In genomic region chr16:33200589-33200988, GRCm38 (mm10) we compare ENCODE assay signal across 22 mouse cellular contexts. TPM values are rescaled to one million over a fixed set of nuclear protein-coding genes. Genes with fewer than 3 reads are reported as not detected.
DNase-seq lines count a peak whose midpoint lies in the region; ATAC-seq lines count a peak whose summit lies in the region.
"Had no signal": no experiment of that assay in that cellular context is flagged by ENCODE, and none has a peak within 500 bp of the region (broad histone marks: within the 10 kb centered on the region; RNA-seq: fewer than 3 reads in every experiment).

No protein-coding gene starts in this region.

- WGBS in forebrain, embryonic 10.5 days: 92% methylated on average over 8 of the region's 8 CpGs

- no peaks in the 10 kb centered on the region for H3K27me3 ChIP-seq in forebrain, embryonic 10.5 days (ENCODE audit: poor library complexity, severe bottlenecking)
- H3K27me3 ChIP-seq: embryonic facial prominence, embryonic 12.5 days; forebrain, embryonic 12.5 days had no signal

- no peak overlapping the region for H3K27ac ChIP-seq in forebrain, embryonic 10.5 days
- H3K27ac ChIP-seq: embryonic facial prominence, embryonic 10.5 days; embryonic facial prominence, embryonic 12.5 days; forebrain, embryonic 12.5 days had no signal

- H3K4me1 ChIP-seq in forebrain, embryonic 10.5 days: no peaks in the 10 kb centered on the region
- H3K4me1 ChIP-seq: embryonic facial prominence, embryonic 10.5 days; forebrain, embryonic 12.5 days had no signal

- peak; percentile 30 for DNase-seq in CD4-positive, CD25-positive, alpha-beta regulatory T cell, adult 2 months (ENCODE audit: low read depth, low spot score)
- peak; percentile 50 for DNase-seq in MEL-GATA-1-ER (ENCODE audit: extremely low read depth, low read depth)
- peak; percentile 26 for DNase-seq in induced T-regulatory cell, adult 2 months (ENCODE audit: low read depth)
- no peak for DNase-seq in lung, postnatal 25 days (ENCODE audit: low spot score)
- DNase-seq in forebrain, embryonic 10.5 days (ENCODE audit: extremely low spot score, low spot score): no peak
- no peak for DNase-seq in ovary, postnatal 14 days (ENCODE audit: low spot score)
- no peak for DNase-seq in right cerebral cortex, adult 18-20 months
- DNase-seq: adrenal gland, adult 2 months; adrenal gland, postnatal 10 days; adrenal gland, postnatal 25 days; cerebellum, adult 11 months; cerebellum, adult 18-20 months; cerebellum, adult 8-10 months; cerebellum, adult 9-11 months; cerebellum, postnatal 14 days had no signal

- no peak overlapping the region for H3K4me3 ChIP-seq in forebrain, embryonic 10.5 days
- H3K4me3 ChIP-seq: embryonic facial prominence, embryonic 10.5 days; embryonic facial prominence, embryonic 12.5 days; forebrain, embryonic 12.5 days had no signal

- peak; percentile 47 for ATAC-seq in CD4-positive, CD25-positive, alpha-beta regulatory T cell, adult 4 months
- ATAC-seq: activated CD4-positive, CD25-positive, alpha-beta regulatory T cell, adult 4 months; forebrain, embryonic 14.5 days; forebrain, embryonic 16.5 days had no signal

- H3K36me3 ChIP-seq in forebrain, embryonic 10.5 days (replicated peaks): peaks cover 61% of the 10 kb centered on the region

- H3K9me3 ChIP-seq in forebrain, embryonic 10.5 days: no peaks in the 10 kb centered on the region
- H3K9me3 ChIP-seq: embryonic facial prominence, embryonic 10.5 days; embryonic facial prominence, embryonic 12.5 days; forebrain, embryonic 12.5 days had no signal

RNA-seq across cellular contexts. Expression of gene Osbpl11, which starts 15.7 kb away (rescaled TPM):
- polyA plus RNA-seq in CD4-positive, CD25-positive, alpha-beta regulatory T cell, adult 4 months (2017; shearing (Covaris generic)): 1 to 10 TPM; 5.1 to 8.6 TPM
- polyA plus RNA-seq in forebrain, embryonic 10.5 days (2016; fragmentation: Nextera tagmentation; extraction: Ambion mirVana): 17.7 and 19.0 TPM in 2 replicates

RNA-seq across cellular contexts. Expression of gene Snx4, which starts 50.7 kb away (rescaled TPM):
- polyA plus RNA-seq in CD4-positive, CD25-positive, alpha-beta regulatory T cell, adult 4 months (2017; shearing (Covaris generic)): 10 to 100 TPM; 87.7 to 96.3 TPM
- 69.9 and 72.5 TPM in 2 replicates for polyA plus RNA-seq in forebrain, embryonic 10.5 days (2016; fragmentation: Nextera tagmentation; extraction: Ambion mirVana)

Comparison
In these comparisons a context has a peak if more than half of its experiments do, and no peak if none do; other contexts are left out.
1. DNase-seq: peak in CD4-positive, CD25-positive, alpha-beta regulatory T cell, adult 2 months (single experiment), MEL-GATA-1-ER (single experiment) and induced T-regulatory cell, adult 2 months (single experiment); none in lung, postnatal 25 days (single experiment), forebrain, embryonic 10.5 days (single experiment), ovary, postnatal 14 days (single experiment) and right cerebral cortex, adult 18-20 months (single experiment).